24 mouse cellular contexts compared by ENCODE assay signal in the genomic region with DNA sequence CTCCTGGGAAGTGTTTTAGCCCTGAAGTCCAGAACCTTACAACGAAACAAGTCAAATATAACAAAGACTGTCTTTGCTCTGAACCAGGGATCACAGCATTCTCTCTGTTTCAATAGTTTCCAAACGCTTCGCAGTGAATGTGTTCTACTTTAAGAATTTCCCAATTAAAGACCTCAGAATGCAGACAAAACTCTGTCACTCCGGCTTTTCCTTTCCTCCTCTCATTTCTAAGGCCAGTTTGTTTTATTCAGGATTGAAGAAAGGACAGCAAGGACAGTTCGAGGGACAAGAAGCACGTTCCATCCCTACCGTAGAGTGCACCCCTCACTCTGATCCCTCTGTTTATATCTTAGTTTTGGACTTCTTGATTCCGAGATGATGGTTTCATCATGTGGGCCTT.
DNase-seq lines count a peak whose midpoint lies in the region; ATAC-seq lines count a peak whose summit lies in the region.
"Had no signal": no experiment of that assay in that cellular context is flagged by ENCODE, and none has a peak within 500 bp of the region (broad histone marks: within the 10 kb centered on the region; RNA-seq: fewer than 3 reads in every experiment).

No protein-coding gene starts in this region.

- no peak overlapping the region for H3K4me3 ChIP-seq in forebrain, embryonic 12.5 days (replicated peaks)
- H3K4me3 ChIP-seq in forebrain, embryonic 16.5 days (replicated peaks; ENCODE audit: low read length) = no peak overlapping the region
- H3K4me3 ChIP-seq in midbrain, embryonic 13.5 days (replicated peaks) = no peak overlapping the region
- H3K4me3 ChIP-seq: embryonic facial prominence, embryonic 12.5 days; stomach, embryonic 15.5 days had no signal

- peak overlapping the region; percentile 52 for H3K4me2 ChIP-seq in forebrain, embryonic 12.5 days
- H3K4me2 ChIP-seq in forebrain, embryonic 16.5 days (ENCODE audit: low read length) = peak overlapping the region; percentile 8; the same call in 1 of the 2 replicates
- peak overlapping the region; percentile 52 for H3K4me2 ChIP-seq in midbrain, embryonic 13.5 days (replicated peaks)
- H3K4me2 ChIP-seq: stomach, embryonic 15.5 days had no signal

- no peak for ATAC-seq in forebrain, embryonic 12.5 days (ENCODE audit: low FRiP score)
- no peak for ATAC-seq in forebrain, embryonic 16.5 days
- ATAC-seq in midbrain, embryonic 13.5 days = no peak
- no peak for ATAC-seq in megakaryocyte progenitor cell, adult 5-6 weeks (replicated peaks; ENCODE audit: poor library complexity)
- ATAC-seq: intestine, embryonic 16.5 days had no signal

- H3K36me3 ChIP-seq in forebrain, embryonic 12.5 days (replicated peaks) = no peaks in the 10 kb centered on the region
- no peaks in the 10 kb centered on the region for H3K36me3 ChIP-seq in forebrain, embryonic 16.5 days (ENCODE audit: control insufficient read depth, insufficient read depth)
- H3K36me3 ChIP-seq in midbrain, embryonic 13.5 days = no peaks in the 10 kb centered on the region
- H3K36me3 ChIP-seq: embryonic facial prominence, embryonic 12.5 days; heart, embryonic 13.5 days; stomach, embryonic 15.5 days had no signal

- intact Hi-C loops in left cerebral cortex, postnatal 25 days (cut with DNase I) = loop anchor here (5.0 to 10.0 kb wide), 4 partner anchors 323 to 1245 kb away; no protein-coding TSS in a partner anchor

- H3K4me1 ChIP-seq in forebrain, embryonic 12.5 days = peaks cover 28% of the 10 kb centered on the region
- H3K4me1 ChIP-seq in forebrain, embryonic 16.5 days (replicated peaks; ENCODE audit: control insufficient read depth, insufficient read depth, low read length) = peaks cover 10% of the 10 kb centered on the region
- peaks cover 32% of the 10 kb centered on the region for H3K4me1 ChIP-seq in midbrain, embryonic 13.5 days (replicated peaks)
- H3K4me1 ChIP-seq: stomach, embryonic 15.5 days had no signal

- no peak overlapping the region for H3K27ac ChIP-seq in forebrain, embryonic 12.5 days
- H3K27ac ChIP-seq in forebrain, embryonic 16.5 days (ENCODE audit: low read length) = no peak overlapping the region
- peak overlapping the region; percentile 58; the same call in 1 of the 2 replicates for H3K27ac ChIP-seq in midbrain, embryonic 13.5 days
- H3K27ac ChIP-seq: embryonic facial prominence, embryonic 12.5 days; heart, embryonic 13.5 days; kidney, postnatal 0 days; liver, embryonic 14.5 days; stomach, embryonic 15.5 days had no signal

- H3K9me3 ChIP-seq in forebrain, embryonic 12.5 days = no peaks in the 10 kb centered on the region
- H3K9me3 ChIP-seq in forebrain, embryonic 16.5 days (ENCODE audit: control insufficient read depth, low read length) = no peaks in the 10 kb centered on the region
- H3K9me3 ChIP-seq in midbrain, embryonic 13.5 days = no peaks in the 10 kb centered on the region
- H3K9me3 ChIP-seq: embryonic facial prominence, embryonic 12.5 days; heart, embryonic 13.5 days; stomach, embryonic 15.5 days had no signal

- 22% methylated on average over 8 of the region's 8 CpGs for WGBS in forebrain, embryonic 12.5 days
- 16% methylated on average over 8 of the region's 8 CpGs for WGBS in forebrain, embryonic 16.5 days
- 30% methylated on average over 8 of the region's 8 CpGs for WGBS in midbrain, embryonic 13.5 days

- peaks cover 21% of the 10 kb centered on the region for H3K27me3 ChIP-seq in forebrain, embryonic 12.5 days
- H3K27me3 ChIP-seq in forebrain, embryonic 16.5 days (replicated peaks; ENCODE audit: control insufficient read depth, insufficient read depth, low read length) = no peaks in the 10 kb centered on the region; the same call in 1 of the 2 replicates
- peaks cover 5% of the 10 kb centered on the region; the same call in 1 of the 2 replicates for H3K27me3 ChIP-seq in midbrain, embryonic 13.5 days
- H3K27me3 ChIP-seq: embryonic facial prominence, embryonic 12.5 days; stomach, embryonic 15.5 days had no signal

- no peak for DNase-seq in lung, postnatal 4 days
- DNase-seq in urinary bladder, adult 18-20 months (ENCODE audit: low spot score in 2 of 2) = no peak
- DNase-seq in left cerebral cortex, postnatal 25 days (ENCODE audit: low spot score in 2 of 2) = no peak
- DNase-seq: adrenal gland, postnatal 25 days; B cell, adult 2 months; cerebellum, adult 8-10 months; embryo, embryonic 11 days; heart, postnatal 10 days; kidney, adult 8-10 months; kidney, postnatal 4 days; layer of hippocampus, postnatal 36 days; liver; lung, adult 2 months; lung, postnatal 10 days had no signal

- no peak overlapping the region for H3K9ac ChIP-seq in forebrain, embryonic 12.5 days
- H3K9ac ChIP-seq in forebrain, embryonic 16.5 days (replicated peaks; ENCODE audit: low read depth, low read length) = no peak overlapping the region
- peak overlapping the region; percentile 36; the same call in 1 of the 2 replicates for H3K9ac ChIP-seq in midbrain, embryonic 13.5 days (replicated peaks)
- H3K9ac ChIP-seq: embryonic facial prominence, embryonic 12.5 days; liver, embryonic 14.5 days; stomach, embryonic 15.5 days had no signal
